Mouse (Mus musculus) inflammation-experienced regulatory T-cells, adult 6 months (primary cell): ENCODE results near the gene Sult1a1. TPM values are rescaled to one million over a fixed set of nuclear protein-coding genes. Genes with fewer than 3 reads are reported as not detected.

ENCODE experiments used
- ATAC-seq: one replicate; pipeline ENCODE4 v1.8.0; 2017
- polyA plus RNA-seq, 3 experiments: library from polyadenylated mRNA; unstranded; fragments of 100-300 nt; shearing (Covaris generic); gene quantifications; one replicate each; pipeline ENCODE4 v1.2.1; 2017

The Sult1a1 gene
- polyA plus RNA-seq, 3 experiments from 2014 or later: 0.65 TPM; not detected in 2

- no peak for ATAC-seq
Measured at GRCm38 (mm10) chr7:126657522-126657921, 18.7 kb downstream of the Sult1a1 start.

DNA sequence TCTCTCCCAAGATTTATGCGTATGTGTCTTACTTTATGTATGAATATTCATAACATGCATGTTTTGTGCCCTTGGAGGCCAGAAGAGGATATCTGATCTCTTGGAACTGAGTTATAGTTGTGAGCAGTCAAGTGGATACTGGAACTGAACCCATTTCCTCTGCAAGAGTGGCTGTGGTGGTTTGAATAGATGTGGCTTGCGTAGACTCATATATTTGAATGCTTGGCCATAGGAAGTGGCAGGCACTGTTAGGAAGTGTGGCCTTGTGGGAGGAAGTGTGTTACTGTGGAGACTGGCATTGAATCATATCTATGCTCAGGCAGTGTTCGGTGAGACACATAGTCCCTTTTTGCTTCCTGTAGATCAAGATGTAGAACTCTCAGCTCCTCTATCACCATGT is 20.5 kb downstream of the Sult1a1 start:
- peak; percentile 88 for ATAC-seq

DNA sequence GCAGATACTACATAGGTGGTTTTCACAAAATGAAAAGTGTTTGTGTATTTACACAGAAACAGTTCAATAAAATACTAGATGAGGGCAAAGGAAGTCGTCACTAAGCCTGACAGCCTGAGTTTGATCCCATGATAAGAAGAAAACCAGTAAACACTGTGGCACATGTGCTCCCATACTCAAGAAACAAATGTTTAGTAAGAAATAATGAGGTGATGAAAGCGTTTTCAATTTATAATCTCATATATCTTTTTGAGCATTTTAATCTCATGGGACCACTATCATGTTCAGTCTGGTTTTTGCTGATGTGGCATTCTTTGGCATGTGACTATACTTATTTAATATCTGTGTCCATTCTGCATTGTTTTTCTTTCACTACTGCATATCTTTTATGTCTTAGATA is 22.2 kb downstream of the Sult1a1 start:
- no peak for ATAC-seq

GRCm38 (mm10) chr7:126650852-126651251 is 25.4 kb downstream of the Sult1a1 start:
- ATAC-seq: no peak

GRCm38 (mm10) chr7:126649231-126650051 is 26.8 kb downstream of the Sult1a1 start, which contains the start of gene Sgf29:
Gene Sgf29, plus strand, starts transcription at chr7:126649309.
- peak; percentile 97 for ATAC-seq

DNA sequence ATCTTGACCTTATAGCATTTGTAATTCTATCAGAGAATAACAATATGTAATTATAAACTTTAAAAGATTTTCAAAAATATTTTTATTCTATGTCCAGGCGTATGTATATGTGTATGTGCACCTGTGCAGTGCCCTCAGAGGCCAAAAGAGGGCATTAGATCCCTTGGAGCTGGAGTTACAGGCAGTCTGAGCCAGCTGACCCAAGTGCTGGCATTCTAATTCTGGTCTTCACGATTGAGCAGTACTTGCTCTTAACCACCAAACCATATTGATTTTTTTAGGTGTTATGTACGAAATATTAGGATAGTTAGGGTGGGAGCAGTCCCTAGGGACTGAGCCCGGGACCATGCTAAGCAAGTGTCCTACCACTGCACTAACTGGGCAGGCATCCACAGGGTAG is 27.7 kb downstream of the Sult1a1 start:
- ATAC-seq: no peak

DNA sequence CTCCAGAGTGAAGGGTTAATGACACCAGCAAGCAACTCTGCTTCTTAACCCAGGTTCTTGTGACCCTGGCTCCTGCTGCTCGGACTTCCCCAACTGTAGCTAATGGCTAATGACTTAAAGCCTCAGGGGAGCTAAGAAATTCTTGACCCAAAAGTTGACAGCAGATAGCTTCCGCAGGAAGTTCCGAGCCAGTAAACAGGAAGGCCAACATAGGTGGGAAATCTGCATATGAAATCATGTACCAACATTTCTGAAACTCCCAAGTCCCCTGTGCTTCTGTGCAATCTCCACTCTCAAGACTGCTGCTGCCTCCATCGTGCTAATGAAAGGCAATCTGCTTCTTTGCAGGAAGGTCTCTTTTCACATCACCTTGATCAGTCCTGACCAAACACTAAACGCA is 30.5 kb downstream of the Sult1a1 start:
- no peak for ATAC-seq

GRCm38 (mm10) chr7:126644914-126645313 is 31.3 kb downstream of the Sult1a1 start:
- no peak for ATAC-seq

- ATAC-seq: no peak
Measured at GRCm38 (mm10) chr7:126644345-126644744, 31.9 kb downstream of the Sult1a1 start.

DNA sequence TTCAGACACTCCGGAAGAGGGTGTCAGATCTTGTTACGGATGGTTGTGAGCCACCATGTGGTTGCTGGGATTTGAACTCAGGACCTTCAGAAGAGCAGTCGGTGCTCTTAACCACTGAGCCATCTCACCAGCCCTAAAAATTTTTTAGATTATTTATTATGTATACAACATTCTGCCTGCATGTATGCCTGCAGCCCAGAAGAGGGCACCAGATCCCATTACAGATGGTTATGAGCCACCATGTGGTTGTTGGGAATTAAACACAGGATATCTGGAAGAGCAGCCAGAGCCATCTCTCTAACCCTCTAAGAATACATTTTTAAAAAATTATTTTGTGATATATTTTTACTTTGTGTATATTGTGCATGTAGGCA is 33.0 kb downstream of the Sult1a1 start:
- ATAC-seq: peak; percentile 14

GRCm38 (mm10) chr7:126642545-126643243 is 33.5 kb downstream of the Sult1a1 start:
- ATAC-seq: no peak

DNA sequence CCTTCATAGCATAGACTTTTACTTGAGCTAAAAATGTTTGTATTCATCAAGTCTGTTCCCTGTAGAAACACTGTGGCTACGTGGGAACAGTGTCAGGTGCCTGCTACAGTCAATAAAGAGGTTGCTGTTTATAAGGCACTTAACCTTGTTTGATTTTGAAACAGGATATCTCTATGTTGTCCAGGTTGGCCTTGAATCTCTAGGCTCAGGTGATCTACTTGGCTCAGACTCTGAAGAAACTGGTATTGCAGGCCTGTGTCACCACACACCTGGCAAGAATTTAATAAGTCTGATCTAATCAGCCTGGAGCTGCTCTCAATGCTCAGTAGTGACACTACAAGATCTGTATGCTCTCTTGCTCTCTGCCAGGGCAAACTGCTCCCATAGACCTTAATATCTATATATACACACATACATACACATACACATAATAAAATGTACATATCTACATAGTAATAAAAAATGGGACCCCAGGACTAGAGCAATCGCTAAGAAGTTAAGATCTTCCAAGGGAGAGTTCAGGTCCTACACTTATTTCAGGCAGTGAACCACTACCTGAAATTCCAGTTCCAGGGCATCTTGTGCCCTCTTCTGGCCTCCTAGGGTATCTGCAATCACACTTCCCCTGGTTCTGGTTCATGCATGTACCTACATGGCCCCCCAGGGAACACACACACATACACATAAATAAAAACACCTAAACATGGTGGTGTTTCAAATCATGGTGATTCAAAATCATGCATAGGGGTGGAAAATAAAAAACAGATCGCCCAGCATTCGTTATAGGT is 39.3 kb downstream of the Sult1a1 start:
- ATAC-seq: peak; percentile 41

- no peak for ATAC-seq
Measured at GRCm38 (mm10) chr7:126635375-126635774, 40.9 kb downstream of the Sult1a1 start.

DNA sequence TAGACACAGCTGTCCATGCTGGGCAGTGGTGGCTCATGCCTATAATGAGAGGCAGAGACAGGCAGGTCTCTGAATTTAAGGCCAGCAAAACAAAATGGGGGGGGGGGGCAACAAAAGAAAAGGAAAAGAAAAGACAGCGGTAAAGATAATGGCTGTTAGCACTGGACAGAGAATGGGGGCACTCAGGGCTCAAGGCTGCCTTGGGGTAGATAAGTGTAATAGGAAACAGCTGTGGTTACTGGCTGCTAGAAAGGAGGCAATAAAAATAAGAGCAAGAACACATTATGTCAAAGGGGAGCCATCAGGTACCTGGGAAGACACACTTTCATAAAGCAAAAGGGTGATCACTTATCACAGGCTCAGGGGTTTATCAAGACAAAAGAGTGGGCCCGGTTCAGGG is 43.8 kb downstream of the Sult1a1 start:
- no peak for ATAC-seq

DNA sequence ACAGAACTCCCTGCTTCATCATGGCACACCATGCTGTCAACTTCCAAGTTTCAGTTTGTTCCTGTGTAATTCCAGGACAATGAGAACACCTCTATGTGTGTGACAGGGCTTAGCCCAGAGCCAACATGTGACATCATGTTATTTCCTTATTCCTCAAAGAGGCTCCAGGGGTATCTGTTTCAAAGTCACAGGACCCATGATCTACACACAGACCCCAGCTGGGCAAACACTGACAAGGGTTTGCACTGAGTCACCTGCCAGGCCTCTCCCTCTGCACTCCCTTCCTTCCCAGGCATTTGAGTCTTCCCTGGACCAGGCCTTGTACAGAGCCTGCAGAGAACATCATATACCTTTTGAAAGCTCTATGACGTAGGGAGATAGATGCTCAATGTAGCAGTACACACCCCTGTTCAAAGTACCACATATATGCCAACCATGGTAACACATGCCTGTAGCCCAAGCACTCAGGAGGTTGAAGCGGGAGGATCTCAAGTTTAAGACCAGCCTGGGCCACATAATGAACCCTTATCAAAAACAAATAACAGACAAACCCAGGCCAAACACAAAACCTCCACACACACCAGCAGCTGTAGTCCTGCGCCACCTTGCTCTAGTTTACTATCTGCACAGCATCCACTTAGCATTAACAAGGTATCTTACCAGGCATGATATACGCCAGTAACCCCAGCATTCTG is 45.3 kb downstream of the Sult1a1 start, which contains the start of gene Nupr1:
Gene Nupr1 (minus strand): TSS at position 38 of the 695 bp plus-strand sequence.
- ATAC-seq: no peak

- no peak for ATAC-seq
Measured at GRCm38 (mm10) chr7:126629915-126630314, 46.3 kb downstream of the Sult1a1 start.

- no peak for ATAC-seq
Measured at GRCm38 (mm10) chr7:126628111-126628510, 48.1 kb downstream of the Sult1a1 start.

DNA sequence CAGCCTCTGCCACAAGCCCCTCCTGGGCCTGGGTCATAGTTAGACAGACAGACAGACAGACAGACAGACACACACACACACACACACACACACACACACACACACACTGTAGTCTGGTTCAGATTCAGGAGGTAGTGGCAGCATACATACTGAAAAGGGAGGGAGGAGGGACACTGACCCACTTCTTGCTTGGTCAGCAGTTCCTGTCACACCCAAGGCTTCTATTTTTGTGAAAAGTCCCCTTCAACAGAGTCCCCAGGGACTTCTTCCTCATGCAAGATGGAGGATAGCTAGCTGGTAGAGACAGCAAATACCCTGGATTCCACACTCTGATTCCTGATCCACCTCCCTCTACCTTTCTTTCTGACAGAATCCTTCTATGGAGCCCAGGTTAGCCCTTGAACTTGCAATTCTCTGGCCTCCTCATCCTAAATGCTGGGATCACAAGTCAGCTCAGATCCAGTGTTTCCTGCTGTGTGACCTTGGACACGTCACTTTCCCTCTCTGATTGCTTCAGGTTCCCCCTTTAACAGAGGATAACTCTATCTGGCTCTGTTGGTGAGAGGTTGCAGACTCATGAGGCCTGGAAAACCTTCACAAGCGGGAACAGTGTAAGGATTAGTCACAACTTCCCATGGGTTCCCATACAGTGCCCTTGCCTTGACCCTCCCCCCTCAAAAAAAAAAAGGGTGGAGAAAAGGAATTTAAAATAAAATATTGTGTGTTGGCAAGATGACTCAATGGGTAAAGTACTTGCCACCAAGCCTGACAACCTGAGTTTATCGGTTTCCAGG is 50.2 kb downstream of the Sult1a1 start:
- ATAC-seq: no peak

DNA sequence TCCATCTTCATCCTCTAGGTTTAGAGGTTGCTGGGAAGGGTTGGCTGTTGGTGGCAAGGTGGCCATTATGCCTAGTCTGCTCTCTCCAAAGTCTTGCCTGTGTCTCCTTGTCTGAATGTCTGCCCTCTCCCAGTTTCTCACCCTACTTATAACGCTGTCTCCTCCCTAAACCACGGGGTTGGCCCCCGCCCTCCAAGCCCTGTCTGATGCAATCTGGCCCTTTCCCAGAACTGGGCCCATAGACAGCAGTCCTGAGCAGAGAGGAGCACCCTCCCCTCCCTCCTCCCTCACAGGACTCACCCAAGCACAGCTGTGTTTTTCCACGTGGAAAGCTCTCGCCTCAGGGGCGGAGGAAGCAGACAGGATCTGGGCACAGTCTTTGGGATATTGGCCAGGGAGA is 50.9 kb downstream of the Sult1a1 start:
- no peak for ATAC-seq

- no peak for ATAC-seq
Measured at GRCm38 (mm10) chr7:126624774-126625173, 51.5 kb downstream of the Sult1a1 start.

DNA sequence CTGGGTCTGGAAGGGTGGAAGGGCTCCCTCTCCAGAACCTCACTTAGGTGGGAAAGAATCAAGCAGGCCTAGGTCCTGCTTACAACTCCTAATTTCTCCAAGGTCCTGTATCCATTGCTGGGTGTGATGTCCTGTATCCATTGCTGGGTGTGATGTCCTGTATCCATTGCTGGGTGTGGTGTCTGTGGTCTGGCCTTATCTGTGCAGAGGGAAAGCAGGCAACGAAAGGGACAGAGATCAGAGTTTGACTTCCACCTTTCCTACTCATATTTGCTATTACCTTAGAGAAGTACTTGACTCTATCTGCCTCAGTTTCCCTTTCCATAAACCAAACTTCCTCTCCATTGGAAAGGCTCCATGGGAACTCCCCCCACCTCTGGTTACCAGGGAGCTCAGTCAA is 52.9 kb downstream of the Sult1a1 start:
- no peak for ATAC-seq
